Mouse (Mus musculus) spleen, embryonic (tissue): ENCODE data around the gene Napa.

Experiments used
- CTCF ChIA-PET: fragments of 350-600 bp; sonication (Branson Sonifier 250); formaldehyde crosslinking; loops from one replicate; lab custom pipeline; 2022; lab: Charles Lee

The Napa gene

GRCm38 (mm10) chr7:16087587-16087986 is 10.7 kb upstream of the Napa start:
- CTCF ChIA-PET = no interaction called here

GRCm38 (mm10) chr7:16094592-16094991 is 3.7 kb upstream of the Napa start:
- CTCF ChIA-PET = no interaction called here

- CTCF ChIA-PET = no interaction called here
These were observed 1.6 kb downstream of the Napa start for GRCm38 (mm10) chr7:16099901-16100300.

GRCm38 (mm10) chr7:16101081-16101480 is 2.8 kb downstream of the Napa start:
- CTCF ChIA-PET = no interaction called here

GRCm38 (mm10) chr7:16101726-16102475 is 3.6 kb downstream of the Napa start:
- CTCF ChIA-PET = interaction anchor here (0.6 to 0.7 kb wide), 2 partner anchors 36 to 59 kb away, joined by 3 read pairs; no protein-coding TSS in a partner anchor

GRCm38 (mm10) chr7:16102686-16103226 is 4.5 kb downstream of the Napa start:
- CTCF ChIA-PET = no interaction called here

GRCm38 (mm10) chr7:16103760-16104159 is 5.5 kb downstream of the Napa start:
- CTCF ChIA-PET = no interaction called here

GRCm38 (mm10) chr7:16104611-16105388 is 6.5 kb downstream of the Napa start:
- CTCF ChIA-PET = interaction anchor here (0.6 kb wide), 1 partner anchor 10 kb away, joined by 3 read pairs; no protein-coding TSS in a partner anchor

- CTCF ChIA-PET = no interaction called here
These were observed 10.8 kb downstream of the Napa start for GRCm38 (mm10) chr7:16108886-16109542.

- CTCF ChIA-PET = no interaction called here
These were observed 11.9 kb downstream of the Napa start for GRCm38 (mm10) chr7:16110158-16110557.

GRCm38 (mm10) chr7:16111284-16112090 is 13.2 kb downstream of the Napa start:
- CTCF ChIA-PET = no interaction called here

- CTCF ChIA-PET = no interaction called here
These were observed 18.2 kb downstream of the Napa start for GRCm38 (mm10) chr7:16116418-16116817.

- CTCF ChIA-PET = no interaction called here
These were observed 18.8 kb downstream of the Napa start for GRCm38 (mm10) chr7:16117100-16117499.

- CTCF ChIA-PET = no interaction called here
These were observed 21.5 kb downstream of the Napa start, which contains the start of gene Kptn for GRCm38 (mm10) chr7:16119569-16120261. Gene Kptn, plus strand, starts transcription at chr7:16119895.

GRCm38 (mm10) chr7:16120262-16120600 is 22.0 kb downstream of the Napa start:
- CTCF ChIA-PET = no interaction called here

GRCm38 (mm10) chr7:16125829-16126228 is 27.6 kb downstream of the Napa start:
- CTCF ChIA-PET = no interaction called here

- CTCF ChIA-PET = no interaction called here
These were observed 30.1 kb downstream of the Napa start for GRCm38 (mm10) chr7:16128344-16128743.

GRCm38 (mm10) chr7:16128899-16129298 is 30.6 kb downstream of the Napa start:
- CTCF ChIA-PET = no interaction called here

- CTCF ChIA-PET = interaction anchor here (0.6 kb wide), 1 partner anchor 243 kb away, joined by 34 read pairs; no protein-coding TSS in a partner anchor
These were observed 31.2 kb downstream of the Napa start, which contains the start of gene Slc8a2 for GRCm38 (mm10) chr7:16129421-16129845. Gene Slc8a2, plus strand, starts transcription at chr7:16129826.
